Mouse (Mus musculus) sigmoid colon, adult 10 weeks (tissue): ENCODE results near the gene Col7a1. TPM values are rescaled to one million over a fixed set of nuclear protein-coding genes. Genes with fewer than 3 reads are reported as not detected.

ENCODE experiments used
- polyA plus RNA-seq: library from polyadenylated mRNA; stranded (reverse); fragments of 350-450 nt; fragmentation: Illumina TruSeq; extraction: RNeasy Lipid Tissue Mini Kit (QIAGEN cat#74804); gene quantifications from one replicate; pipeline ENCODE4 v1.2.3, GENCODE M21; 2014; ENCODE audit warnings: low read depth, low replicate concordance

Col7a1 gene
- polyA plus RNA-seq: not detected

DNA sequence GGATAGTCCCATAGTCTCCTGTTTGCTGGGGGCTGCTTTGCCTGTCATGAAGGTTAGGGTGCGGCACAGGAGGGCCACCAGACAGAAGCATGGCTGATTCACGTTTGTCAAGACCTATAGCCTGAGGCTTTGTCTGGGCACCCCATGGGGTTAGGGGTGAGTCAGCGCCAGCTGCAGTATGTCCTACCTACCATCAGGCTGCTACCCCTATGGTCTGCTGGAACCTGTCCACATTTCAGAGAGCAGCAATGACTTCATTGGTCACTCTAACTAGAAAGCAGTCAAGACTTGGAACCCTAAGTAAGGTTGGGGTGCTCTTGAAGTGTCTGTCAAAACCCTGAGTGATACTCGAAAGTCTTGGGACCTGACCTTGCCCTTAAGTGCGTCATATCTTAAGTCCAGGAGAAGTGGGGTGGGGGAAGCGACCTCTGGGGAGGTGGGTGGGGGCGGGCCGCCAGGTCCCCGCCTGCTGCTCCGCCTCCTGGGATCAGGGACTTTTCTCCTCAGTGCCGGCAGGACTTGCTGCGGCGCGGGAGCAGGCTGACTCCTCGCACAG lies at the start of gene Col7a1:
TSS of gene Col7a1 (plus strand) at position 506 of the 556 bp plus-strand sequence.

DNA sequence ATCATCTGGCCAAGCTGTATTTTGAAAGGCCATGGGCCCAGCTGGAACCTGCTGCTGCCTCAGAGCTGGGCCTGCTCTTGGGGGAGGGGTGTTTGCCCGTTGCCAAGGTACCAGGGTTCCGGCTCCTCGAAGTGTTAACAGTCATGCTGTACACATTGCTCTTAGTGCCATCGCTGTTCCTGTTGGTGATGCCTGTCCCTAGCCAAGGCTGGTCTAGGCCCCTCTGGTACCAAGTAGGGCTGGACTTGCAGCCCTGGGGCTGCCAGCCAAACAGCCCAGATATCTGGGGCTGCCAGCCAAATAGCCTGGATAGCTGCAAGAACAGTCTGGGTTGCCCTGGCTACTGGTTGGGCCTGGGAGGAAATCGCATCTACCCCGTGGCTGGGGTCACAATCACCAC lies 38.9 kb upstream of the Col7a1 start, which contains the start of gene Tmem89:
TSS of gene Tmem89 (plus strand) at position 129 of the 400 bp plus-strand sequence.

DNA sequence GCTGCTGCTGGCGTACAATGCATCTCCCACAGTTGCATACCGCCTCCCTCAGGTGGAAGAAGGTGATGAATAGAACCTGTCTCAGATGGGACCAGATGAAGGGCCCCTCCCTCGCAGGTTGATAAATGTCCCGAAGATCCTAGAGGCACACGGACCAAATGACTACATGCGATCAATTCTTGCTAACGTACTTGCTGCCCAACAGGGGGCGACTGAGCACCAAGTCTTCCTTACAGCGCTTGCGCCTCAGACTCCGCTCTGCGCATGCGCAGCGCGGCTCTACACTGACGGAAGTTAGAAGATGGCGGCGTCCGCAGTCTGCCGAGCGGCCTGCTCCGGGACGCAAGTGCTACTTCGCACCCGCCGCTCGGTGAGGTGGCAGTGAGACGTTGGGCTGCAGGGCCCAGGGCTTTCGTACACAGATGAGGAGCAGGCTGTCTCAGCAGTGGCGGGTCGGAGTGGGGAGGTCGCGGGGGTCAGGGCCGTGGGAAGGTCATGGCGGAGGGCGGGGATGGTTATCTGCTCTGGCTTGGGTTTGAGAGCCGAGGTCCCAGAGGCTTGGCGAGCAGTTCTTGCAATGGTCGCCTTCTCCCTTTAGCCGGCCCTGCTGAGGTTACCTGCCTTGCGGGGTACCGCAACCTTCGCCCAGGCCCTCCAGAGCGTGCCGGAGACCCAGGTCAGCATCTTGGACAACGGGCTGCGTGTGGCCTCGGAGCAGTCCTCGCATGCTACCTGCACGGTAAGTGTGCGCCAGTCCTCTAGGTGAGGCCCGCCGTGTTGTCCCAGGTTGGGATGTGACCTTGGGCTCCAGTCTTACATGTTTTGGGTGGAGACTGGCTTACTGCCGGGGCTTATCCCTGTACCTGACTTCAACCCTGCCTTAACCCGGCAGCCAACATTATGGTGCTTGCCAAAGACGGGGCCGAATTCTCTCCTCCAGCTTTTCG lies 16.7 kb upstream of the Col7a1 start, which contains the start of gene Uqcrc1:
TSS of gene Uqcrc1 (plus strand) at position 216 of the 947 bp plus-strand sequence.

DNA sequence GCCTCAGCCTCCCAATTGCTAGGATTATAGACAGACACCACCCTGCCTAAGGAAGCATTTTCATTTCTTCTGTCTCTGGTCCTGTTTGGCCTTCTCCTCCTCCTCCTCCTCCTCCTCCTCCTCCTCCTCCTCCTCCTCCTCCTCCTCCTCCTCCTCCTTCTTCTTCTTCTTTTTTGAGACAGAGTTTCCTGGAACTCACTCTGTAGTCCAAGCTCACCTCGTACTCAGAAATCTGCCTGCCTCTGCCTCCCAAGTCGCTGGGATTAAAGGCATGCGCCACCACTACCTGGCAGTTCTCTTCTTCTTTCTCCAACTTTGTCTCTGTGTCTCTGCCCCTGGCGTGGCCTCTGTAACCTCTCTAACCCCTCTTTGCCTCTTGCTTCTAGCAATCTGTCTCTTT lies 32.3 kb downstream of the Col7a1 start, which contains the start of gene Ucn2:
TSS of gene Ucn2 (plus strand) at position 301 of the 400 bp plus-strand sequence.

DNA sequence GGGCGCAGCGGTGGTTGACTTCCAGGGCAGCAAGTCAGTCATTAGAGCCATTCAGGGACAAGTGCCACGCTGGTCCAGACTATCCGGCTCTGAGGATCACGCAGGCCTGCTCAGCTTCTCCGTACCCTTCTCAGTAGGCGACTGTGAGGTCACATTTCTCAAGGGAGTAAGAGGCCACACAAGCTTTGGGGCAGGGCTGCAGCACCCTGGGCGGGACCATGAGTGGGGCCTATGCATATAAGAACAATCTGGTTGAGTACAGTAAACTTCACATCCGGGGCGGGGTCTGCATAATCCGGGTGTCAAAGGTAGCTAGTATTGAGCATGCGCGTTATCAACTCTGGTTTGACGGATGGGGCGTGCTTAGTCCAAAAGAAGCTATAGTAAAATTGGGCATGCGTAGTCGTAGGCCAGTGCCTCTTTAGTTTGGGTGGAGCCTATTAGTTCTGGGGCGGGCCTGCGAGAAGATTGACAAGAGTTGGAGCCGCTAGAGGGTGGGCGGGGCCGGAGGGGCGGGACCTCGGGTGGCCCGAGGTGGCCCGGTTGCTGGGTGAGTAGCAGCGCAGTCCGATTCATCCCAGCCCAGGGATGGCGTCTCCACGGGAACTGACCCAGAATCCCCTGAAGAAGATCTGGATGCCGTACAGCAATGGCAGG lies 38.2 kb downstream of the Col7a1 start, which contains the start of gene Pfkfb4:
TSS of gene Pfkfb4 (plus strand) at position 351 of the 657 bp plus-strand sequence.

Other genes with a start within 250 kb of the Col7a1 start
- 135 TPM for gene Ip6k2, start 169.8 kb upstream of the Col7a1 start, polyA plus RNA-seq
- not detected for gene Nckipsd, start 145.2 kb upstream of the Col7a1 start, polyA plus RNA-seq
- 0.06 TPM for gene Celsr3, start 127.3 kb upstream of the Col7a1 start, polyA plus RNA-seq
- gene Slc26a6, start 100.3 kb upstream of the Col7a1 start, polyA plus RNA-seq: 0.32 TPM
- gene Tmem89, start 39.0 kb upstream of the Col7a1 start, polyA plus RNA-seq: not detected
- 46.7 TPM for gene Uqcrc1, start 17.0 kb upstream of the Col7a1 start, polyA plus RNA-seq
- gene Ucn2, start 32.4 kb downstream of the Col7a1 start, polyA plus RNA-seq: not detected
- gene Pfkfb4, start 38.2 kb downstream of the Col7a1 start, polyA plus RNA-seq: 2.1 TPM
- gene Shisa5, start 85.0 kb downstream of the Col7a1 start, polyA plus RNA-seq: 38.0 TPM
- gene Trex1, start 106.1 kb downstream of the Col7a1 start, polyA plus RNA-seq: not detected
- 6.4 TPM for gene Atrip, start 120.5 kb downstream of the Col7a1 start, polyA plus RNA-seq
- 1.5 TPM for gene Ccdc51, start 128.9 kb downstream of the Col7a1 start, polyA plus RNA-seq
- 568 TPM for gene Tma7, start 129.0 kb downstream of the Col7a1 start, polyA plus RNA-seq
- gene Plxnb1, start 141.8 kb downstream of the Col7a1 start, polyA plus RNA-seq: 0.47 TPM
- gene Fbxw21, start 208.5 kb downstream of the Col7a1 start, polyA plus RNA-seq: not detected
- 0.50 TPM for gene Fbxw13, start 242.4 kb downstream of the Col7a1 start, polyA plus RNA-seq